Mouse (Mus musculus) heart, postnatal 0 days (tissue): ENCODE measurements around the gene Nphs1. TPM values are rescaled to one million over a fixed set of nuclear protein-coding genes. Genes with fewer than 3 reads are reported as not detected.
A peak's percentile ranks its signal among the peaks of the same experiment; 100 is the strongest.

Experiments
- ATAC-seq: fragments of 200-750 bp; cut with Nextera tagmentation; 2 replicates; pipeline ENCODE4 v1.8.0; 2017; ENCODE audit warnings: low read depth, moderate number of reproducible peaks, moderate library complexity; ENCODE audit not compliant: insufficient read depth
- DNase-seq: peaks from one replicate; pipeline ENCODE4 v3.0.0-alpha.2; 2016; ENCODE audit warnings: low spot score
- H3K27ac ChIP-seq: fragments of 300-500 bp; sonication (generic); 2 replicates; pipeline ENCODE4 v1.5.1; 2014; ENCODE audit warnings: low read depth, mild to moderate bottlenecking
- H3K27me3 ChIP-seq: fragments of 300-500 bp; sonication (generic); 2 replicates; pipeline ENCODE4 v1.6.1; 2014; ENCODE audit warnings: low read length, mixed read lengths; ENCODE audit not compliant: control insufficient read depth, insufficient read depth
- H3K36me3 ChIP-seq: fragments of 300-500 bp; sonication (generic); replicated peaks from 2 replicates; pipeline ENCODE4 v1.6.1; 2014; ENCODE audit warnings: low read length, mixed read lengths; ENCODE audit not compliant: control insufficient read depth, insufficient read depth
- H3K4me1 ChIP-seq: fragments of 300-500 bp; sonication (generic); 2 replicates; pipeline ENCODE4 v1.6.1; 2014; ENCODE audit warnings: antibody characterized with exemption; ENCODE audit not compliant: control insufficient read depth, insufficient read depth
- H3K4me2 ChIP-seq: fragments of 300-500 bp; sonication (generic); 2 replicates; pipeline ENCODE4 v1.6.1; 2014; ENCODE audit warnings: low read depth, mild to moderate bottlenecking, low read length, moderate library complexity
- H3K4me3 ChIP-seq: fragments of 300-500 bp; sonication (generic); 2 replicates; pipeline ENCODE4 v1.5.1; 2014; ENCODE audit warnings: low read depth, low read length
- H3K9ac ChIP-seq: fragments of 300-500 bp; sonication (generic); replicated peaks from 2 replicates; pipeline ENCODE4 v1.6.1; 2014; ENCODE audit warnings: low read depth, low read length, mixed read lengths
- H3K9me3 ChIP-seq: fragments of 300-500 bp; sonication (generic); replicated peaks from 2 replicates; pipeline ENCODE4 v1.6.1; 2016; ENCODE audit warnings: low read length; ENCODE audit not compliant: control insufficient read depth
- CTCF ChIP-seq: IDR thresholded peaks from 2 replicates; pipeline ENCODE4 v1.5.1; 2016; ENCODE audit warnings: antibody characterized with exemption, control low read depth, low read depth
- EP300 ChIP-seq: IDR thresholded peaks from 2 replicates; pipeline ENCODE4 v1.6.1; 2016; ENCODE audit warnings: antibody characterized with exemption, low read depth
- WGBS: fragments of 180-500 bp; shearing (Covaris S2); extraction: QIAGEN DNeasy Blood & Tissue Kit; methylation state at CpG from one replicate; pipeline ENCODE4 v1.1.7; 2014; 5-methylcytosine and 5-hydroxymethylcytosine counted together
- polyA plus RNA-seq: library from polyadenylated mRNA; unstranded; fragments of >200 nt; fragmentation: Nextera tagmentation; extraction: Ambion mirVana; gene quantifications from 2 replicates; pipeline ENCODE4 v1.2.1, GENCODE M21; 2015
- total RNA-seq: library from RNA; depleted of rRNA; stranded (reverse); fragments of >200 nt; gene quantifications from 2 replicates; pipeline ENCODE4 v1.2.3, GENCODE M21; 2014; ENCODE audit warnings: low replicate concordance; rRNA removed

Gene Nphs1
- total RNA-seq (not detected in 2 replicates), polyA plus RNA-seq (0.05 TPM in 1 of 2 replicates, not detected in the other)

- Histone ChIP-seq H3K27me3 (peaks cover 92% of the 10 kb centered on the region), H3K4me2 (0 out of 2 replicates have a peak within 1 kb of the TSS, but pooled peaks have one; percentile 5), H3K27ac (no peak within 1 kb of the TSS), H3K9ac (no peak within 1 kb of the TSS), H3K9me3 (no peaks in the 10 kb centered on the region), H3K4me3 (no peak within 1 kb of the TSS), H3K36me3 (no peaks in the 10 kb centered on the region), H3K4me1 (no peaks in the 10 kb centered on the region)
- ATAC-seq (no peak), DNase-seq (no peak)
- WGBS, result 4% methylated on average over 16 of the region's 16 CpGs
- TF ChIP-seq EP300, result no peak
- no peak for TF ChIP-seq CTCF
Observed at GRCm38 (mm10) chr7:30457629-30458330, at the start of gene Nphs1, which contains the start of gene Kirrel2. Gene Nphs1 (plus strand): TSS chr7:30458315. Gene Kirrel2 (minus strand): TSS chr7:30457690.

DNA sequence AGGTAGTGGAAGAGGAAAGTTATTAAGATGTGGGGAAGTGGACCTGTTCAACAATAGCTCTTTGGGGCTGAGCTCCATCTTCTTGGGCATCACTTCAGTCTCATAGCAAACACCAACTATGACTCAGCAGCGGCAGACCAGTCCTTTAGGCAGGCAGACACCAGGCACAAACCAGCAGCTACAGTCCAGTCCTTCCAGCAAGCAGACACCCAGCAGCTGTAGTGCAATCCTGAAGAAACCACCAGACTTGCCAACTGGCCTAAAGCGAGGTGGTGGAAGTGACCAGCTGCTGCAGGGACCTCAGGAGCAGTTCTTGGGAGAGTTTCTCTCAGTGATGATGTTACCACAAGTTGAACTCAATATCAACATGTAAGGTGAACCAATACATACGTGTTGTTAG, 49.5 kb upstream of the Nphs1 start:
- TF ChIP-seq CTCF (no peak), EP300 (no peak)
- H3K4me3 ChIP-seq, result no peak overlapping the region
- no peaks in the 10 kb centered on the region; the same call in 1 of the 2 replicates for H3K27me3 ChIP-seq
- H3K9ac ChIP-seq, result no peak overlapping the region
- DNase-seq (no peak), ATAC-seq (no peak)
- H3K27ac ChIP-seq, result no peak overlapping the region
- H3K4me2 ChIP-seq, result no peak overlapping the region
- H3K9me3 ChIP-seq, result no peaks in the 10 kb centered on the region
- 73% methylated on average over 3 of the region's 3 CpGs for WGBS
- no peaks in the 10 kb centered on the region for H3K36me3 ChIP-seq
- no peaks in the 10 kb centered on the region for H3K4me1 ChIP-seq

DNA sequence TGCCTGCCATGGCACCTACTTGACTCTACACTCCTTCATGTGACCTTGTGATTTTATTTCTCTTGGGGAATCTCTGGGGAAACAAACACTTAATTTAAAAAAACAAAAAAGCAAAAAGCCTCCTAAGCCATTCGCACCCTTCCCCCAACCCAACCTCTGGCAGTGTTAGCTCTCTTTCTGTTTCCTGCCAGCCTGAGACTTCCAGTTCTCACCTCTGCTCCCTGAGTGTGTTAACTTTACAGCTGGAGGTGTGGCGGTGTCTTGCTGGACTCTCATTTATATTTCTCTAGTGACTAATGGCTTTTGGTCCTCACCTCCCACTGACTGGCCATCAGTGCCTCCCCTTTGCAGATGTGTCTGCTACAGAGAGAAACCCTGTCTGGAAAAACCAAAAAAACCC, 48.3 kb upstream of the Nphs1 start:
- WGBS, result 56% methylated on average over 2 of the region's 2 CpGs
- Histone ChIP-seq H3K27ac (no peak overlapping the region), H3K4me3 (no peak overlapping the region), H3K9me3 (no peaks in the 10 kb centered on the region), H3K9ac (no peak overlapping the region), H3K27me3 (no peaks in the 10 kb centered on the region; the same call in 1 of the 2 replicates), H3K36me3 (no peaks in the 10 kb centered on the region), H3K4me1 (no peaks in the 10 kb centered on the region), H3K4me2 (no peak overlapping the region)
- ATAC-seq, result no peak
- TF ChIP-seq CTCF (no peak), EP300 (no peak)
- no peak for DNase-seq

DNA sequence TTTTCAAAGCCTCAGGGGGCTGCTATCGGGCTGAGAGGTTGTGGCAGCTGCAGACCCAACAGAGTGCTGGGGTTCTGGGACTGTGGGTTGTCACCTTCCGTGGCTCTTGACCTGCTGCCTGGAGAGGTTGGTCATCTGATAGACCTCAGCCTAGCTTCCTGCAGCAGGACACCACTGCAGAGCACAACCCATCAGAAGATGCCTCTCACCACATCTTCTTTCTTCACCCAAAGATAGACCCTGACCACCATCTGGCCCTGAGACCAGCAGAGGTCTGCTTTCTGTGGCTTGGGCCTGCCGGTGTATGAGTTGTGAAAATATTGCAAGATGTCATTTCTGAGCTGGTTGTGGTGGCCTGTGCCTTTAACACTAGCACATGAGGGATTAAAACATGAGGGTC, 47.1 kb upstream of the Nphs1 start:
- H3K4me3 ChIP-seq, result no peak overlapping the region
- no peak for DNase-seq
- no peaks in the 10 kb centered on the region for H3K9me3 ChIP-seq
- no peaks in the 10 kb centered on the region for H3K36me3 ChIP-seq
- no peaks in the 10 kb centered on the region for H3K4me1 ChIP-seq
- no peak for TF ChIP-seq CTCF
- H3K27me3 ChIP-seq, result no peaks in the 10 kb centered on the region; the same call in 1 of the 2 replicates
- no peak overlapping the region for H3K4me2 ChIP-seq
- H3K9ac ChIP-seq, result no peak overlapping the region
- 51% methylated on average over 3 of the region's 3 CpGs for WGBS
- no peak overlapping the region for H3K27ac ChIP-seq
- ATAC-seq, result no peak

DNA sequence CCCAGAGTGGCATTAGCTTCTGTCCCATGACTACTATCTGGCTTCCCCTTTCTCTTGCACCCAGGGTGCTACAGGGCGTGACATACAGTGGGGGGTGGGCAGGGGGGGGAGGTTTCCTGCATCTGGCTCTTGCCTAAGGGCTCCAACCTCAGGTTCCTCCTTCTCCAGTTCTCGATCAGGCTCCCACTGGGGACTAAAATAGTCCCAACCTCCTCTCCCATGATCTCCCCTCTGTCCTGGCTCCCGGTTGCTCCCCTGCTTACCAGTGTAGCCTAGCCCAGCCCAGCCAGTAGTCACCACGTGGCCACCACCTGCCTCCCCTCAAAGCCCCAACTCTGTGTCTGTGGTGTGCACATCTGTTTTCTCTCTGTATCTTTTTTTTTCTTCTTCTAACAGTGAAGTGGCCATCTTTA, 45.4 kb upstream of the Nphs1 start:
- Histone ChIP-seq H3K4me2 (no peak overlapping the region), H3K9ac (no peak overlapping the region), H3K4me3 (no peak overlapping the region), H3K27ac (no peak overlapping the region; the same call in 1 of the 2 replicates), H3K4me1 (no peaks in the 10 kb centered on the region), H3K36me3 (no peaks in the 10 kb centered on the region), H3K27me3 (no peaks in the 10 kb centered on the region; the same call in 1 of the 2 replicates), H3K9me3 (no peaks in the 10 kb centered on the region)
- no peak for TF ChIP-seq CTCF
- no peak for TF ChIP-seq EP300
- no peak for ATAC-seq
- no peak for DNase-seq
- 34% methylated on average over 4 of the region's 4 CpGs for whole genome bisulfite sequencing

DNA sequence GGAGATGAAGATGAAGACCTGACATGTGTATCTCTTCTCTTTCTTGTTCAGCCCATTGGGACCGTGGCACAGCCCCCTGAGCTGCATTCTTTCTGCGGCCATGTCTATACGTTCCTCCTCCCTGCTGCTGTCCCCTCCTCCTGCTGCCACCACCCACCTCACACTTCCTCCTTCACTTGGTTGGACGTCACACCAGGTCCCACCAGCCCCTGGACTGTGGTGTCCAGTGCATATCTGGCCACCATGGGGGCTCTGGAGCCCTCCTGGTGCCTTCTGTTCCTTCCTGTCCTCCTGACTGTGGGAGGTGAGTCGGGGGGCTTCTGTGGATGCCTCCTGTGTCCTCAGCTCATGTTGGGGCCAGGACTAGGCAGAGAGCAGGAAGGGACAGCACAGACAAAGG, 44.5 kb upstream of the Nphs1 start, which contains the start of gene Tyrobp:
TSS of gene Tyrobp (plus strand) at position 165 of the 400 bp plus-strand sequence.
- H3K27ac ChIP-seq, result no peak within 1 kb of the TSS; the same call in 1 of the 2 replicates
- H3K4me1 ChIP-seq, result no peaks in the 10 kb centered on the region
- DNase-seq (no peak), ATAC-seq (no peak)
- TF ChIP-seq EP300 (no peak), CTCF (no peak)
- no peaks in the 10 kb centered on the region; the same call in 1 of the 2 replicates for H3K27me3 ChIP-seq
- H3K4me3 ChIP-seq, result no peak within 1 kb of the TSS
- 0 out of 2 replicates have a peak, but pooled peaks cover 3% of the 10 kb centered on the region for H3K9me3 ChIP-seq
- no peak within 1 kb of the TSS for H3K9ac ChIP-seq
- no peak within 1 kb of the TSS for H3K4me2 ChIP-seq
- no peaks in the 10 kb centered on the region for H3K36me3 ChIP-seq
- WGBS, result 44% methylated on average over 5 of the region's 5 CpGs
